9 mouse cellular contexts compared by ENCODE assay signal in genomic region chr17:56021161-56021910, GRCm38 (mm10). TPM values are rescaled to one million over a fixed set of nuclear protein-coding genes. Genes with fewer than 3 reads are reported as not detected.
DNase-seq lines count a peak whose midpoint lies in the region; ATAC-seq lines count a peak whose summit lies in the region.
"Had no signal": no experiment of that assay in that cellular context is flagged by ENCODE, and none has a peak within 500 bp of the region (broad histone marks: within the 10 kb centered on the region; RNA-seq: fewer than 3 reads in every experiment).

No protein-coding gene starts in this region.

- DNase-seq in left cerebral cortex, adult 18-20 months (ENCODE audit: low spot score in 2 of 2): peak; percentile 63 to 78
- DNase-seq in left cerebral cortex, adult 11 months (ENCODE audit: low spot score): no peak
- DNase-seq in left cerebral cortex, postnatal 25 days (ENCODE audit: low spot score in 2 of 2): peak; percentile 63 to 89
- peak; percentile 76 for DNase-seq in telencephalon, adult 2 months (ENCODE audit: low read depth, low spot score)
- DNase-seq in retina, embryonic 14.5 days (ENCODE audit: low spot score): no peak
- no peak for DNase-seq in kidney, adult 8-10 months
- DNase-seq: lung, embryonic 14.5 days had no signal

- peak; percentile 43 for ATAC-seq in granulocyte monocyte progenitor cell, adult 5-6 weeks (replicated peaks; ENCODE audit: poor library complexity, severe bottlenecking)
- ATAC-seq in megakaryocyte-erythroid progenitor cell, adult 5-6 weeks (replicated peaks; ENCODE audit: low FRiP score, low TSS enrichment, poor library complexity, severe bottlenecking): no peak

- intact Hi-C loops in left cerebral cortex, postnatal 25 days (cut with DNase I): no loop called here

RNA-seq across cellular contexts. Expression of gene Sh3gl1, which starts 15.1 kb away (rescaled TPM):
- total RNA-seq in left cerebral cortex, adult 18-20 months (2021): 10 to 100 TPM; 36.4 to 39.3 TPM
- 23.8 and 29.4 TPM in 2 replicates for total RNA-seq in granulocyte monocyte progenitor cell, adult 5-6 weeks (2014; fragmentation: Nextera tagmentation)
- 23.0 and 25.3 TPM in 2 replicates for total RNA-seq in granulocyte monocyte progenitor cell, adult 5-6 weeks (2017)
- 10 to 100 TPM; 44.5 to 47.8 TPM for total RNA-seq in left cerebral cortex, postnatal 25 days (2021)
- 25.2 and 35.7 TPM in 2 replicates for total RNA-seq in megakaryocyte-erythroid progenitor cell, adult 5-6 weeks (2014; fragmentation: Nextera tagmentation)
- total RNA-seq in megakaryocyte-erythroid progenitor cell, adult 5-6 weeks (2017): 13.6 and 22.1 TPM in 2 replicates

RNA-seq across cellular contexts. Expression of gene Mpnd, which starts 15.8 kb away (rescaled TPM):
- total RNA-seq in left cerebral cortex, adult 18-20 months (2021): 10 to 100 TPM; 85.0 to 94.3 TPM
- 22.0 and 30.8 TPM in 2 replicates for total RNA-seq in granulocyte monocyte progenitor cell, adult 5-6 weeks (2014; fragmentation: Nextera tagmentation)
- 45.8 and 62.2 TPM in 2 replicates for total RNA-seq in granulocyte monocyte progenitor cell, adult 5-6 weeks (2017)
- total RNA-seq in left cerebral cortex, postnatal 25 days (2021): 100 to 1,000 TPM in 1 of 2 experiments, 10 to 100 TPM in 1; 97.4 to 104 TPM
- 5.4 and 12.1 TPM in 2 replicates for total RNA-seq in megakaryocyte-erythroid progenitor cell, adult 5-6 weeks (2014; fragmentation: Nextera tagmentation)
- total RNA-seq in megakaryocyte-erythroid progenitor cell, adult 5-6 weeks (2017): 2.1 and 6.2 TPM in 2 replicates

RNA-seq across cellular contexts. Expression of gene Stap2, which starts 16.0 kb away (rescaled TPM):
- 1 to 10 TPM; 1.9 to 2.8 TPM for total RNA-seq in left cerebral cortex, adult 18-20 months (2021)
- total RNA-seq in granulocyte monocyte progenitor cell, adult 5-6 weeks (2014; fragmentation: Nextera tagmentation): not detected in 2 replicates
- total RNA-seq in granulocyte monocyte progenitor cell, adult 5-6 weeks (2017): 0.36 TPM in 1 of 2 replicates, not detected in the other
- total RNA-seq in left cerebral cortex, postnatal 25 days (2021): 1 to 10 TPM; 1.9 to 3.0 TPM
- total RNA-seq in megakaryocyte-erythroid progenitor cell, adult 5-6 weeks (2014; fragmentation: Nextera tagmentation): not detected in 2 replicates
- not detected in 2 replicates for total RNA-seq in megakaryocyte-erythroid progenitor cell, adult 5-6 weeks (2017)

RNA-seq across cellular contexts. Expression of gene Chaf1a, which starts 18.9 kb away (rescaled TPM):
- 1 to 10 TPM; 1.9 to 2.7 TPM for total RNA-seq in left cerebral cortex, adult 18-20 months (2021)
- total RNA-seq in granulocyte monocyte progenitor cell, adult 5-6 weeks (2014; fragmentation: Nextera tagmentation): 36.0 and 39.4 TPM in 2 replicates
- 32.1 and 36.0 TPM in 2 replicates for total RNA-seq in granulocyte monocyte progenitor cell, adult 5-6 weeks (2017)
- 1 to 10 TPM; 1.7 to 1.9 TPM for total RNA-seq in left cerebral cortex, postnatal 25 days (2021)
- total RNA-seq in megakaryocyte-erythroid progenitor cell, adult 5-6 weeks (2014; fragmentation: Nextera tagmentation): 46.9 and 47.7 TPM in 2 replicates
- total RNA-seq in megakaryocyte-erythroid progenitor cell, adult 5-6 weeks (2017): 34.5 and 37.5 TPM in 2 replicates

RNA-seq across cellular contexts. Expression of gene Fsd1, which starts 35.0 kb away (rescaled TPM):
- 10 to 100 TPM; 81.3 to 86.5 TPM for total RNA-seq in left cerebral cortex, adult 18-20 months (2021)
- not detected in 2 replicates for total RNA-seq in granulocyte monocyte progenitor cell, adult 5-6 weeks (2014; fragmentation: Nextera tagmentation)
- not detected in 2 replicates for total RNA-seq in granulocyte monocyte progenitor cell, adult 5-6 weeks (2017)
- 10 to 100 TPM; 70.5 to 78.8 TPM for total RNA-seq in left cerebral cortex, postnatal 25 days (2021)
- total RNA-seq in megakaryocyte-erythroid progenitor cell, adult 5-6 weeks (2014; fragmentation: Nextera tagmentation): not detected in 2 replicates
- not detected in 2 replicates for total RNA-seq in megakaryocyte-erythroid progenitor cell, adult 5-6 weeks (2017)

Comparison
In these comparisons a context has a peak if more than half of its experiments do, and no peak if none do; other contexts are left out.
1. DNase-seq: peak in left cerebral cortex, adult 18-20 months (2 of 2), left cerebral cortex, postnatal 25 days (2 of 2) and telencephalon, adult 2 months (single experiment); none in left cerebral cortex, adult 11 months (single experiment), retina, embryonic 14.5 days (single experiment) and kidney, adult 8-10 months (0 of 2).